Mouse (Mus musculus): ENCODE measurements around the gene Hba-a2. TPM values are rescaled to one million over a fixed set of nuclear protein-coding genes. Genes with fewer than 3 reads are reported as not detected.

Gene Hba-a2
- total RNA-seq (2015; ENCODE audit: low replicate concordance) (143,341 and 149,783 TPM in 2 replicates), total RNA-seq (2017; ENCODE audit: low replicate concordance) (224,706 and 268,423 TPM in 2 replicates)

DNA sequence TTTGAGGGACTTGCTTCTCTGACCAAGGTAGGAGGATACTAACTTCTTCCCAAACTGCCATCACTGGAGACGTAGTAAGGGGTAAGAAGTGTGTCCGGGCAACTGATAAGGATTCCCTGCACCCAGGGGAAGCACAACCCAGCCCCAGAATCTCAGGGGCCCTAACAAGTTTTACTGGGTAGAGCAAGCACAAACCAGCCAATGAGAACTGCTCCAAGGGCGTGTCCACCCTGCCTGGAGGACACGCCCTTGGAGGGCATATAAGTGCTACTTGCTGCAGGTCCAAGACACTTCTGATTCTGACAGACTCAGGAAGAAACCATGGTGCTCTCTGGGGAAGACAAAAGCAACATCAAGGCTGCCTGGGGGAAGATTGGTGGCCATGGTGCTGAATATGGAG, at the start of gene Hba-a2:
Gene Hba-a2 (plus strand): TSS at position 287 of the 400 bp plus-strand sequence.
- peak; percentile 46 for ATAC-seq (replicated peaks; ENCODE audit: low FRiP score, poor library complexity, severe bottlenecking)

DNA sequence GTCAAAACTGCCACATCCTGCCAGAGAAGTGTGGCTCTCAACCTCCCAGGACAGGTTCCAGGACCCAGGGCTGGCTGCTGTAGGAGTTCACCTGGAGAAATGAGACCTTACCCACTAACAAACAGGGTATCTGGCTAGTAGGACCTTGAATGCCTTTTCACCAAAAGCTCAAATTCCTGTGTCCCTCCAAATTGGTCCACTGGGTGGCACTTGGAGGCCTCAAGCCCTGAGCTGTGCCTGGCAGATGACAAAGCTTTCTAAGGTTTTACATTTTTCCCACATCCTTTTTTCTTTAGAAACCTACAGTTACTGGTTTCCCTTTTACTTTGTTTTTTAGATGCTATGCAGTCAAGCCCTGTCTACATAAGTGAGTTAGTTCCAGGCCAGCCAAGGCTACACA, 49.2 kb upstream of the Hba-a2 start:
- 0 out of 2 replicates have a peak, but pooled peaks have one; percentile 7 for ATAC-seq (replicated peaks; ENCODE audit: low FRiP score, poor library complexity, severe bottlenecking)

DNA sequence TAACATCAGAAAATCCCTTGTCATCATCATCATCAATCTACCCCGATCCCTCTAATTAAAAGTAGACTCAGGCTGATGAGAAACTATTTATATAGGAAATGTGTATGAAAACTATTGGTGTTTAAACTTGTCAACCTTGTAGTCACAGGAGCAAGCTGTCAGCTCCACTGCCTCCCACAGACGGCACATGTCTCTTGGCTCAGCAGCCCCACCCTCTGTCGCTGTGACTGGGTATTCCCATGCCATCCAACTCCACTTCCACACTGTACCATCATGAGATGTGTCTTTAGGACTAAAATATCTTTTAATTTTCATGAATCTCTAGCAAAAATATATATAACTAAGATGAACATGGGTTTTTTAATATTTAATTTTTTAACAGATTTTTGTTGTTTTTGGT, 47.9 kb upstream of the Hba-a2 start:
- no peak for ATAC-seq (replicated peaks; ENCODE audit: low FRiP score, poor library complexity, severe bottlenecking)

DNA sequence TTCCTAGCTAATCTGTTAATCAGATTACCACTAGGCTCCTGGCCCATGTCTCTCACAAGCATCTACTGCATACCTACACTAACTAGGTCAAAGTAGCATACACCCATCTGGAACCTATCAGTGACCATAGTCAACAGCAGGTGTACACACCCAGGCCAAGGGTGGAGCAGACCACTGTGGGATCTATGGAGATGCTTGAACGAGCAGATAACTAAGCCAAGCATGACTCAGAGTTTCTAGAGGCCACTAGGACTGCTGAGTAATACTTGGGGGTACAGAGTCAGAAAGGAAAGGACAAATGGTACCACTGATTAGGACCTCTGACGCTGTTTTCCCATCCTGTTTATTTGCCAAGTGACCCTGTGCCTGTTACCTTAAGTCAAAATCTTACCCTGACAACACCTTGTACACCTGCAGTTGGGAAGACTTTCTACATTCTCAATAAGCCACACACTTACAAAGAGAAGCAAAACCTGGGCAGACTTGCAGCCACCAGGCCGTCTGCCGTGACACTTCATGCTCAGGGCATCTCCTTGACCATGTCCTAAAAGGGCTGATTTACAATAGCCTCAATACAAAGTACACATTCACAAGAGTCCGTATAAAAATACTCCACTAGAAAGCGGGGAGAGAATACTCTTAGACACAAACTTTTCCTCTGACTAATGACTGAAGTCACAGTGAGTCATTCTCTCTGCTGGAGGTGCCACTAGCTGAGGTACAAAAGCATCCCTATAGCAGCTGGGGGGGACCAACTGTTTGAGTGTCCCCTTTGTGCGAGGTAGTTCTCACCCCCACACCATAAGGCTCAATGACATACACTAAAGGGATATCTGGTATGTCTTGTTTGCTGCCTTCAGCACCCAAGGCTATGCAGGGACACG, 45.2 kb upstream of the Hba-a2 start:
- peak; percentile 75 for ATAC-seq (replicated peaks; ENCODE audit: low FRiP score, poor library complexity, severe bottlenecking)

DNA sequence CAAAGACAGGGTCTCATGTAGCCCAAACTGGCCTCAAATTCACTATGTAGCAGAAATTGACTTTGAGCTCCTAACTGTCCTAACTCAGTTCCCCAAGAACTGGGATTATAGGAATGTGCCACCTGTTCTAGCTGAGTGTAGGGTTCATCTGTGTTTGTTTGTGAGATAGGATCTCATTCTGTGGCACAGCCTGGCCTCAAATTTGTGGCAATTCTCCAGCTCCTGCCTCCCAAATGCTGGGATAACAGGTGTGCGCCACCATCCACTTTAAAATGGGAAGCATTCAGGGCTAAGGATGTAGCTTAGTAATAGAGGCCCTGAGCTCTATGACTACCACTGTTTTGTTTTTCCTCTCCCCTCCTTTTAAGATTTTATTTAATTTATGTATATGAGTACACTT, 43.2 kb upstream of the Hba-a2 start:
- ATAC-seq (replicated peaks; ENCODE audit: low FRiP score, poor library complexity, severe bottlenecking) = no peak

DNA sequence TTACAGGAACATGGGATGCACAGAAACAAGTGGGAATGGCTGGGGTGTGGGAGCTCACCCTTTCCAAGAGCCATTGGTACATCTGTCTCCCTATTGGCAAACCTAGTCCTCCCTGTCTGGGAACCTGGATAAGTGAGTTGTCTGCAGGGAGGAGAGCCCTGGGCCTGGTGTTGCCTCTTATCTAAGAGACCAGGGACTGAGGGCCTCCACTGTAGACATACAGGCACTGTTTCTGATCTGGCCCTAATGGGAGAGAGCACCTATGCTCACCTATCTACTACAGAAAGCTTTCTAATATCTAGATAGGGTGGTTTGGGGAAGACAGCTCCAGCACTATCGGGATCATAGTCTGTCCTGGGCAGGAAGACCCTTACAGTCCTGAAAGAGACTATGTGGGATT, 40.1 kb upstream of the Hba-a2 start:
- ATAC-seq (replicated peaks; ENCODE audit: low FRiP score, poor library complexity, severe bottlenecking) = peak; percentile 88

DNA sequence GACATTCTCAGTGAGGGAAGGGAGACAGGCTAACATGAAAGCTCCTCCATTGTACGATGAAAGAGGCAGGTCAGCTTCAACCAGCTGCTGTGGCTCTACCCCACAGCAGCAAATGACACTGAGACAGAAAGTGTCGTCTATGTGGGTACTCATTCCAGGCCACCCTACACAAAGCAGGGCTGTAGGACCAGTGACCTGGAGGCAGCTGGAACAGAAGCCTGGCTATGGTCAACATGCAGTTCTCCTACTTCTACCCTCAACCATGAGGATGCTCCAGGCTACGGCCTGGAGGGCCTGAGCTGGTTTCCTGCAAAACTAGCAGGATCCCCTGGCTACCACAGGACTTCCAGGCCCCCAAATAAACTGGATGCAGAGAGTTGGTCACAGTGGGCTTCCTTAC, 39.7 kb upstream of the Hba-a2 start:
- peak; percentile 5; the same call in 1 of the 2 replicates for ATAC-seq (replicated peaks; ENCODE audit: low FRiP score, poor library complexity, severe bottlenecking)

DNA sequence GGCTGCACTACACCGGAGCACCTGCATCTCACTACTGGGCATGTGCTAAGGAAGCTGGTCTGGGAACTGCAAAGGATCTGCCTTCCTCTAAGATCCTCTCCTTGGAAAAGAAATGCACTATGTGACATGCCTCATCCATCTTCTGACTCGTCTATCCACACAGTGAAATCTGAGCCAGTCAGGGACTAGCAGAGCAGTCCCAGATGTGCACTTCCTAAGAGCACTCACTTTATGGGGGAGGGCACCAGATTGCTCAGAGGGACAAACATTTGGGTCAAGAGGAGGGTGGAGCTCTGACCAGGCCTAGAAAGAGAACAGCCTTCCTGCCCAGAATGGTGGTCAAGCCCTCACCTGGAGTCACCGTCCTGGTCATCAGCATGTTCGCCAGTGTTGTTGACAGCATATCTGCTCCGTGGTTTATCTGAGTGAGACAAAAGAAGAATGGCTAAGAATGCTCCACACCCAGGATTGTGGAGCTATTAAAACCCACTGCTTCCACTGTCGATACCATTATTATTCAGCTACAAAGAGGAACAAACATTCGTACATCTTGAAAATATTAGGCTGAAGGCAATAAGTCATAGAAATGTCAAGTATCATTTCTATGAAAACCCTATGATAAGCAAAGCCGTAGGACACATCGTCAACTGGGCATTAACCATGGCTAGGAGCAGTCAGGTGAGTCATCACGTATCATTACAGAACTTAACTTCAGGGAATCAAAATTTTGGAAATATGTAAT, 33.4 kb upstream of the Hba-a2 start:
- no peak for ATAC-seq (replicated peaks; ENCODE audit: low FRiP score, poor library complexity, severe bottlenecking)

DNA sequence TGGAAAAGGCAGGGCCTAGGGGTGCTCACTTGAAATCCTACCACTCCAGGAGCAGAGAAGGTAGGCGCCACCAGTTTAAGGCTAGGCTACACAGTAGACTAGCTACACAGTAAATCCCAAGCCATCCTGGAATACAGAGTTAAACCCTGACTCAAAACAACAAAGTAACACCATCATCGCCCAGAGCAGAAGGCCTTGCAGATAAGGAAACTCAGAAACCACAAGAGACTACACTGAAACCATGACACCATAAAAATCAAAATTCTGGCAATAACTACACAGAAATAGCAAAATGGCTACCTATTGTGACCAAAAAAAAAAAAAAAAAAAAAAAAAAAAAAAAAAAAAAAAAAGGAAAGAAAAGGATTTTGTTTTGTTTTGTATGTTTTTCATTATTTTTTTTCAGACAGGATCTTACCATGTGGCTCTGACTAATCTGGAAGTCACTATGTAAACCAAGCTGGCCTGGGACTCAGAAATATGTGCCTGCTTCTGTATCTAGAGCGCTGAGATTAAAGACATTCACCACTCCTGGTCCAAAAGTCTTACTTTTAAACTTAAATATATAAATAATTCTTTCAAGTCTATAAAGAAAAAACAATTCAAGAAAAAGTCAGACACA, 31.1 kb upstream of the Hba-a2 start:
- ATAC-seq (replicated peaks; ENCODE audit: low FRiP score, poor library complexity, severe bottlenecking) = peak; percentile 59

DNA sequence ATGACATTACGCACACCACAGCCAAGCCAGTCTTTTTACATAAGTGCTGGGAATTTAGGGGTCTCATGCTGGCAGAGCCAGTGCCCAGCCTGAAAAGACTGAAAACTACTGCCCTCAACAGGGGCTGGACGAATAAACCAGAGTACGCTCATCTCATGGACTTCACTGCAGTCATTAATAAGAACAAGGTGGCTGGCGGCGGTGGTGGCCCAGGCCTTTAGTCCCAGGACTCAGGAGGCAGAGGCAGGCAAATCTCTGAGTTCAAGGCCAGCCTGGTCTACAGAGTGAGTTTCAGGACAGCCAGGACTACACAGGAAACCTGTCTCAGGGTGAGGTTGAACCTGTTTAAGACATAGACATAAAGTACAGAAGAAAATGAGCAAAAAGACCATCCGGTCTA, 30.1 kb upstream of the Hba-a2 start:
- no peak for ATAC-seq (replicated peaks; ENCODE audit: low FRiP score, poor library complexity, severe bottlenecking)

DNA sequence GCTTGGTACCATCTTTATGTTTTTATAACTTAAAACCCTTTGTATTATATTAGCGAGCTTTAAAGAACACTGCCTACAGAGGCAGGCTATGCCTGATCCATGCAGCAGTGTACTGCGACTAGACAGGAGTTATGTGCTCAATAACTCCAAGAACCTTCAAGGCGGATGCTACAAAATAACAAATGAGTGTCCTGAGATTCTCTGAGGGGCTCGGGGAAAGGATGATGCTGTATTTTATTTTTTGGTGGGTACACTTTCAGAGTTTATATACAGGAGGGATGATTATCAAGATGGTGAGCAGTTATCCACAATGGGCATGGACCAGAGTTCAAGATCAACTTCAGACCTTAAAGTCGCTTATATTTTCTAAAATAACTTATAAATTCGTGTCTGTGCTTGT, 29.5 kb upstream of the Hba-a2 start:
- ATAC-seq (replicated peaks; ENCODE audit: low FRiP score, poor library complexity, severe bottlenecking) = no peak

DNA sequence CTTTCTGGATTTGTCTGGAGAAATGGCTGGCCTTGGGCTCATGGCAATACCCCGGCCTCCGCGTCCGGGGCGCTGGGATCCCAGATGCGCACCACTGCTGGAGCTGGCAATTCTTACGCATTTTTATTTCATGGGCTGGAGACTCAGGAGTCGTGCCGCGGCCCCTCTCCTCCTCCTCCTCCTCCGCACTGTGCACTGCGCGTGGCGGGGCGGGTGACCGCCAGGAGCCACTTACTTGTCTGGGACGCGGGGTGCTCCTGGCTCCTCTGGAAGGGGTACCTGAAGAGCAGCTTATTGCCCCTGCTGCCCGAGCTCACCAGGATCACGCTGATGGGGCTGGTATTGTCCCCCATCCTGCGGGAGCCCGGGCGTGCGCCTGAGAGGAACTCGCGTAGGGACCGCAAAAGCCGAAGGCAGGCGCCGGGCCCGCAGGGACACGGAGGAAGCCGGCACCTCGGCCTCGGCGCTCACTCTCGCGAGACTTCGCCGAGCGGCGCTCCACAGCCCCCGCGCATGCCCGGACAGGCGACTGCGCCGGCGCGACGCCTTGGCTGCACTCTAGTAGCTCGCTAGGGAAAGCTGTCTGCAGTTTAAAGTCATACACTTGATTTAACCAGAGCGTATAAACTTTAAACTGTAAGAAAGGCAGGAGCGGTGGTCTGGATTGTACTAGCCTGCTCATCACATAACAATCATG, 29.0 kb upstream of the Hba-a2 start, which contains the start of gene Nprl3:
Gene Nprl3 (minus strand): TSS at position 520 of the 697 bp plus-strand sequence.
- ATAC-seq (replicated peaks; ENCODE audit: low FRiP score, poor library complexity, severe bottlenecking) = peak; percentile 54

DNA sequence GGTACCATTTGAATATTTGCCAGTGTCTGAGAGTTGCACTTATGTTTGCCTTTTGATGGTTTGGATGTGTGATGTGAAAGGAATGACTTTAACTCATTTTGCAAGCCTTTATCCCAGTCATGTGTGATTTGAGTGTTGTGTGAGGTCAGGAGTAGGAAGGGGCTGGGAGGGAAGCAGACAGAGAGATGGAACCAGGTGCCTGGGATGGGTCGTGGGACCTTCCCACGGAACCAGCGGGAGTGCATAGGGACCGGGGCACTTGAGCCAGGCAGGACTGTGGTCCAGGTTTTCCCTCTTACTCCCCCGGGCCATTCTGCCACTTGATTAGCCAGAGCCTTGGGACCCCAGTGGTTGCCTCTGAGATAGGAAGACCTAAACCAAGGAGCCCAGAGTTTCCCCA, 28.3 kb upstream of the Hba-a2 start:
- peak; percentile 17 for ATAC-seq (replicated peaks; ENCODE audit: low FRiP score, poor library complexity, severe bottlenecking)

DNA sequence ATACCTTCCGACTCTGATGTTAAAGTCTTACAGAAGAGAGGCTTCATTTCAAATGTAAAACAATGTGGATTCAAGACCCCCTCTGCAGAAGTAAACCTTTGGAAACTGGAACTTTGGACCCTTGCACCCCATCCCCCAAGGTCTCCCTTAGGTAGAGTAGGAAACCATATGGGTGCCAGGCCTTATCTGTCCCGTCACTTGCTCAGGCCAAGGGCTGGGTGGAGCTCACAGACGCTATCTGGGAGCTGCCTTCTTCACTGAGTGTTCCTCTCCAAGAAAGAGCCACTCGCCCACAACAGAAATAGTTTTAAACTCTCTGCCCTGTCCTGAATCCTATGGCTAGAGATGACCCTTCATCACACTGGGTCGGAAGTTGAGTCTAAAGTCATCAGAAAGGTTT, 27.3 kb upstream of the Hba-a2 start:
- peak; percentile 66 for ATAC-seq (replicated peaks; ENCODE audit: low FRiP score, poor library complexity, severe bottlenecking)

DNA sequence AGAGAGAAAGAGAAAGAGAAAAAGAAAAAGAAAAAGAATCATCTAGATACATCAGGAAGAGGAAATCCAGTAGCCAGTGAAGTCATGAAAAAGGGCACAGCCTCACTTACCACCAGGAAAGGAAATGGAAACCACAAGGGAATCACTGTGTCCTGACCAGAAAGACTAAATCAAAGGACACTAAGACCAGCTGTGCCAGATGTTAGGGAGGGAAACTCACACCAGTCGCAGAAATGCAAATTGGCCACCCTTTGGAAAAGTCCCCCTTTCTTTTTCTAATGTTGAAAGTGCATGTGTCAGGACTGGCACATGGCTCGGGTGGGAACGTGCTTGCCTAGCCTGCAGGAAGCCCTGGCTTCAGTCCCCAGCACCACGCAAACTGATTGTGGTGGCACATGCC, 25.1 kb upstream of the Hba-a2 start:
- no peak for ATAC-seq (replicated peaks; ENCODE audit: low FRiP score, poor library complexity, severe bottlenecking)

DNA sequence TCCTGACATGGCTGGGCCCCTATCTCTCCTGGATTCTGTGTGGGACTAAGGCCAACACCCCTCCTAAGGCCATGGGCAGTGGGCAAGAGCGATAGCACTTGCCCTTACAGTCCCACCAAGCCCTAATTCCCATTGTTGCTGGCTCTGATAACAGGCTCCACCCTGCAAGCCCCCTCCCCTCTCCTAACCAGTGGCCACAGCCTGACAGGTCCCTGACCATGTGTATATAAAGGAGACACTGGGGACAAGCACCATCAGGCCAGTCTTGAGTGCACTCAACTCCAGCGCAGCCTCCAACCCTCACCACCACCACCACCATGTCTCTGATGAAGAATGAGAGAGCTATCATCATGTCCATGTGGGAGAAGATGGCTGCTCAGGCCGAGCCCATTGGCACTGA, 19.9 kb upstream of the Hba-a2 start, which contains the start of gene Hba-x:
Gene Hba-x (plus strand): TSS at position 54 of the 400 bp plus-strand sequence.
- no peak for ATAC-seq (replicated peaks; ENCODE audit: low FRiP score, poor library complexity, severe bottlenecking)

DNA sequence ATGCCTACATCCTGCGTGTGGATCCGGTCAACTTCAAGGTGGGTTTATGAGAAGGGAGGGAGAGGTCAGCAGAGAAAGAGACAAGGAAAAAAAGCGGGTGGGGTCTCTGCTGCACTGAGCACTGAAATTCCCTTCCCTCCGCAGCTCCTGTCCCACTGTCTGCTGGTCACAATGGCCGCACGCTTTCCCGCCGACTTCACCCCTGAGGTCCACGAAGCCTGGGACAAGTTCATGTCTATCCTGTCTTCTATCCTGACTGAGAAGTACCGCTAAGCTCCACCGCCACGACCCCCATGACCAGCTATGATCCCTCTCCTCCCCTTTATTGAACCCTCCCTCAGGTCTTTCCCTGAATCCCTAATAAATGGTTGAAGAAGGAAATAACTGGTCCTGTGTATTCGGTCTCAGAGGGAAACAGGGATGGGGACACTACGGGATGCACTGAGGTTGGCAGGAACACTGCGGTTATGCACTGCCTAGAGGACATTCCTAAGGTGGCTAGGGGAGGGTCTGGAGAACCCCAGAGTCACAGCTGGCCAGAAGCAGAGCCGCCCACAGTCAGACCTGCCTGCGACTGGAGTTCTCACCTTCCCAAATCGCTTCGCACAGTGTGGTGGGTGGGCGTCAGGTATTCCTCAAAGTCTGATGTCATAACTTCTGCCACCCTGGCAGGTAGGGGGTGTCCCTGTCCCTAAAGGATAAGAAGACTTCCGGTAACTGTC, 18.4 kb upstream of the Hba-a2 start:
- ATAC-seq (replicated peaks; ENCODE audit: low FRiP score, poor library complexity, severe bottlenecking) = no peak

DNA sequence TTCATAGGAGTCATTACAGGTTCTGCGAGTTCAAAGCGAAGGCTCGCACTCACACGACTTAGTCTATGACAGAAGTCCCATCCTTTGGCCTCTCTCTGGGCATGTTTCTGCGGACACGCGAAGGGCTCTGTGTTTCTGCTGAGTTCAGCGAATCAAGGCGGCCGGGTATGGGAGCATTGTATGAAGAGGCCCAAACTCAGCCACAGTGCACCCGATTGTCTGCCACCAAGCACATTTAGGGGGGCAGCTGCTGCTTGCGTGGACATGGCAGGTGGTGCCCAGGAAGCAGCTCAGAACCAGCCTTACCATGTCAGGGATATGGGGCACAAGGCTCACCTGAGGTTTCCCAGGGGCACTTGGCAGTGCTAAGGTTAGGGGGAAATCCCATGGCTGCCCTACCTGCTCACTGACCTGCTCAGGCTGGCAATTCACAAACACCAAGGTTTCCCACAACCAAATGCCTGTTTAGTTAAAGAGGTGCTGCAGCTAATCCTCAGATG, 17.8 kb upstream of the Hba-a2 start:
- ATAC-seq (replicated peaks; ENCODE audit: low FRiP score, poor library complexity, severe bottlenecking) = no peak

DNA sequence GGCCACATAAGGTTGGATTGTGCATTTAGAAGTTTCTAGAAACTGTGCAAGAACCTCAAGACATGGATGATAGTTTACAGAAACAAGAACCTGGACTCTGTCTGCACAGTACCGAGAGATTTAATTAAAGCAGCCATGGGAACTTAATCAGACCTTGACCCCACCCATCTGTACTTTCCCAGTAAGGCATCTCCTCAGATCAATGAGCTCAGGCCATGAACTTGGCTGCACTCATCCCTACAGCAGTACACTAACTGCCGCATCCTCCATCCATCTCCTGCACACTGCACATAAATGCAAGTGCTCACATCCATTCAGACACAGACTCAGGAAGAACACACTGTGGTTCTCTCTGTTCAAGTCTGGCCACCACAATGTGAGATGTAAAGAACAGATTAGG, 15.6 kb upstream of the Hba-a2 start:
- no peak for ATAC-seq (replicated peaks; ENCODE audit: low FRiP score, poor library complexity, severe bottlenecking)
